Mouse (Mus musculus): ENCODE measurements around the gene Tcam1. TPM values are rescaled to one million over a fixed set of nuclear protein-coding genes. Genes with fewer than 3 reads are reported as not detected.

Gene Tcam1
- polyA plus RNA-seq, 1 experiment from 2014 or later = 0.10 TPM

DNA sequence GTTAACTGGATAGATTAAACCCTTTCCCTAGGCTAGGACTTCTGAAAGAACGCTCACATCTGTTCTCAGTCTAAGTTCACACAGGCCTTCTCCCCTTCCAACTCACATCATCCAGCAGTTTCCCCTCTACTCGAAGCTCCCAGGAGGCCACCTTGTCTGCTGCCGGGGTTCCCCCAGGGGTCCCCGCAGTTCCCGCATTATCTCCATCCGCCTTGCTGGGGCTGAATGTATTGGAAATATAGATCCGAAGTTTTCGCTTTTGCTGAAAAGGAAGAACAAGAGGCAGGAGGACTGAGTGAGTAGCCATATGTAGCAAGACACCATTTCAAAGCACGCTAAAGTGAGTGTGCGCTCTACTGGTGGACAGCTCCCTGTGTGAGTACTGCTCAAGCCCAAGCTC is 10.0 kb upstream of the Tcam1 start:
- H3K9me3 ChIP-seq = no peaks in the 10 kb centered on the region
- H3K27me3 ChIP-seq (replicated peaks) = no peaks in the 10 kb centered on the region
- H3K9ac ChIP-seq = no peak overlapping the region
- ATAC-seq (ENCODE audit: low FRiP score, low read depth) = no peak
- H3K27ac ChIP-seq = no peak overlapping the region
- peaks cover 59% of the 10 kb centered on the region for H3K36me3 ChIP-seq
- H3K4me3 ChIP-seq = no peak overlapping the region
- 93% methylated on average over 10 of the region's 10 CpGs for WGBS
- no peak overlapping the region for H3K4me2 ChIP-seq (replicated peaks)
- peaks cover 39% of the 10 kb centered on the region for H3K4me1 ChIP-seq

DNA sequence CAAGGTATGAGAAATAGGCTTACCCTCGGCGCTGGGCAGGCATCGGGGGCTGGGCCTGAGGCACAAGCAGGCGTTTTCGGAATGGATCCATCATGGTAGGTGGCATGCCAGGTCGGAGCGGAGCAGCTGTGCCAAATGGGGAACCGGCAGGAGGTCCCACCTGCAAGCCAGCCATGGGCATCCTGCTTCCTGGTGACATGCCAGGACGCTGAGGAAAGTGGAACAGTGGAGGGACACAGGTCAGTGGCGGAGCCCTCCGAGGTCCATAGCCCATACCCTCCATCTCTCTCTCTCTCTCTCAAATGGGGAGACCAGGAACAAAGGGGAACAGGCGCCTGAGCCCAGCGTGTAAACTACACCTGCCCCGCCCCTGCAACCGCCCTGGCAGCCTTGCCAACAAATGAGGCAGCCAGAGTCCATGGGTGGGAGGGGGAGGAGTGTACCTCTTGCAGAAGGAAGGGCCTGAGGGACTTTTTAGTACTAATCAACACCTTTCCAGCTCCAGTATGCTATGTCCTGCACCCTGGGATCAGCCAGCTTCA is 9.1 kb upstream of the Tcam1 start:
- Histone ChIP-seq H3K4me2 (replicated peaks) (peak overlapping the region; percentile 45), H3K27ac (0 out of 2 replicates have a peak overlapping the region, but pooled peaks have one; percentile 69), H3K4me3 (no peak overlapping the region), H3K27me3 (replicated peaks) (no peaks in the 10 kb centered on the region), H3K4me1 (peaks cover 43% of the 10 kb centered on the region), H3K9me3 (no peaks in the 10 kb centered on the region), H3K36me3 (peaks cover 50% of the 10 kb centered on the region), H3K9ac (no peak overlapping the region)
- no peak for ATAC-seq (ENCODE audit: low FRiP score, low read depth)
- 72% methylated on average over 15 of the region's 15 CpGs for WGBS

DNA sequence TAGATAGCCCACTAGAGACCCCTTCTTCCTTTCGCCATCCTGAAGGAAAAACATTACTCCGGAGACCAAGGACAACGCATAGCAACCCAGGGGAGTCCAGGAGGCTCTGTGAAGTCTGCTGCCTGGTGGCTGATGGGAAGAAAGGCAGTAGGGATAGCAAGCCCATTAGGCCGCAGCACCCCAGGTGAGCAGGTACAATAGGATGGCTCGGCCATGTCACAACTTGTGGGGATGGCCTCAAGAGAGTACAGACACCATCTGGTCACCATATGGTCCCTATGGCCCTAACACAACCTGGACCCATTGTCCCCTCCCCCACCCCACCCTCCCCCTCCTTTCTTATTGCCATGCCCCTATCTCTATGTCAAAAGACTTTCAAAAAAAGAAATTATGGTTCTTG is 8.6 kb upstream of the Tcam1 start:
- Histone ChIP-seq H3K4me3 (no peak overlapping the region), H3K27me3 (replicated peaks) (no peaks in the 10 kb centered on the region), H3K36me3 (peaks cover 45% of the 10 kb centered on the region), H3K27ac (peak overlapping the region; percentile 69), H3K4me2 (replicated peaks) (peak overlapping the region; percentile 45), H3K9me3 (no peaks in the 10 kb centered on the region), H3K4me1 (peaks cover 43% of the 10 kb centered on the region), H3K9ac (0 out of 2 replicates have a peak overlapping the region, but pooled peaks have one; percentile 38)
- WGBS = 53% methylated on average over 5 of the region's 5 CpGs
- ATAC-seq (ENCODE audit: low FRiP score, low read depth) = no peak

DNA sequence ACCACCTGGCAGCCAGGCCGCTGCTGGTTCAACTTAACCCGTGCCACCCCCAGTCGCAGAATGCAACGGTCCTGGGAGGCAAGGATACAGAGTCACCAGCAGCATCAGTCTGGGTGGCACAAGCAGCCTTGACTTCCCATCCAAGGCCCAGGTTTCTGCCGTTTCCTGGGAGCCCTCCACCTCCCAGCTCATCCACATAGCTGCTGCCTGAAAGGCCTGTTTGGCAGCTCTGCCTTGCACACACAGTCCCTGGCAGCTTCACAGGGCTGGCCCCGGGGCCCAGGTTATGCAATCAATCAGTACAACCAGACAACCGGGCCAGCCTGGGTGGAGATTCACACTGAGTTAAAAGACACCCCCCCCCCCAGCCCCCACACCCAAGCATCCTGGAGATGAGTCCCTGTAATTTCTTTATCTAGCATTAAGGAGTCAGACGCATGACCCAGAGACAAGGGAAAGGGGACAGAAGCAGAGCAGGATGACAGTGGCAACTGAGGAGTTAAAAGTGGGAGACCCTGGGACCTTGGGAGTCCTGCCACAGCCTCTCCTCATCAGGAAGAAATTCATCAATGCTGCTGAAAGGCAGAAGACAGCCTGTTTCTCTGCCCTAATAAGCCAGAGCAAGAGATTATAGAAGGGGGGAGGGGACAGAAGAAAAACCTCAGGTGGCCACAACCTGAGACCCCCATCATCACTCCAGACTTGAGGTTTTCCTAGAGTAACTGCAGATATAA is 8.0 kb upstream of the Tcam1 start:
- Histone ChIP-seq H3K27me3 (replicated peaks) (no peaks in the 10 kb centered on the region), H3K4me3 (no peak overlapping the region), H3K9me3 (no peaks in the 10 kb centered on the region), H3K36me3 (peaks cover 38% of the 10 kb centered on the region), H3K9ac (peak overlapping the region; percentile 38), H3K27ac (peak overlapping the region; percentile 69), H3K4me1 (peaks cover 46% of the 10 kb centered on the region), H3K4me2 (replicated peaks) (peak overlapping the region; percentile 45)
- 34% methylated on average over 8 of the region's 8 CpGs for WGBS
- no peak for ATAC-seq (ENCODE audit: low FRiP score, low read depth)

DNA sequence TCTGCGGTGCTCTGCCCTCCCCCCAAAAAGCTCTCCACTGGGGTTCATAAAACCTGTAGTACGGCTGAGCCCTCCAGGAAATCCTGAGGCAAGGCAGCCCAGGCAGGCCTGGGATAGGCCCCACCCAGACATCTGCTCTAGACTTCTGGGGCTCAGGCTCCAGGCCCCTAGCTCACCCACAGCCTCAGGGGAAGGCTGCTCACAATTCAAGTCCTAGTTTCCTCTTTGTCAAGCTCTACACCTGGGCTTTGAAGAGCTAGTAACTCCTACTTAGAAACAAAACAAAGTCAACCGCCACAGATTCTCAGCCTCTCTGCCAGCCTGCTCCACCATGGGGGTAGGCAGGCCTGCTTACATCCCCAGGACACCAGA is 7.4 kb upstream of the Tcam1 start:
- peak overlapping the region; percentile 45 for H3K4me2 ChIP-seq (replicated peaks)
- H3K4me1 ChIP-seq = peaks cover 46% of the 10 kb centered on the region
- no peaks in the 10 kb centered on the region for H3K27me3 ChIP-seq (replicated peaks)
- no peak for ATAC-seq (ENCODE audit: low FRiP score, low read depth)
- H3K4me3 ChIP-seq = no peak overlapping the region
- peak overlapping the region; percentile 69 for H3K27ac ChIP-seq
- H3K9me3 ChIP-seq = no peaks in the 10 kb centered on the region
- H3K9ac ChIP-seq = peak overlapping the region; percentile 38; the same call in 1 of the 2 replicates
- WGBS = 39% methylated on average over 3 of the region's 3 CpGs
- H3K36me3 ChIP-seq = peaks cover 33% of the 10 kb centered on the region

DNA sequence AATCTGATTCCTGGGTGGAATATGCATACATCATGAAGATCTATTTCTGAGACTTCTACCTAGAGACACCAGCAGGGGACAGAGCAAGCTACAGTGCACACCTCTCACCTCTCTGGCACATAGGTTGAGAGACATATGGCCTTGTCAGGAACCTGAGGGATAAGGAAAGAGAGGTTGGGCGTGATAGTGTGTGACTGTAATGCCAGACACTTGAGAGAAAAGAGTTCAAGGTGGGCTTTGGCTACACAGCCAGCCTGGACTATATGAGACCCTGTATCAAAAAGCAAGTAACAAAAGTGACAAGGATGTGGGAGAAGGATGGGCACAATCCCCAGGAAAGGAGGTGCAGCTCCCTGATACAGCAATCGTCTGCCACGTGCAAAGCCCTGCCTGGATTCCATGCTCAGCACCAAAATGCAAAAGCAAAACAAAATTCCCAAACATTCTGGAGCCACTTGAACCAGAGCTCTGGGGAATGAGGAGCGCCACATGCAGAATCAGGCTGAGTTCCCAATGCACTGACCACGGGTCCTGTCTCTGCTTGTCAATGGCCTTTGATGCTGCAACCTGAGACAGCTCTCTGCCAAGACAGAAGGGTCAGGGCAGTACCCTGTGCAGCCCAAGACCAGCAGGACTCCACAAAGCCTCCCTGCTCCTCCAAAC is 5.2 kb upstream of the Tcam1 start:
- peaks cover 46% of the 10 kb centered on the region for H3K4me1 ChIP-seq
- H3K9me3 ChIP-seq = no peaks in the 10 kb centered on the region
- peak overlapping the region; percentile 94 for H3K4me3 ChIP-seq
- peak overlapping the region; percentile 85 for H3K4me2 ChIP-seq (replicated peaks)
- peaks cover 11% of the 10 kb centered on the region for H3K36me3 ChIP-seq
- H3K27me3 ChIP-seq (replicated peaks) = no peaks in the 10 kb centered on the region
- no peak overlapping the region; the same call in 1 of the 2 replicates for H3K27ac ChIP-seq
- peak overlapping the region; percentile 95 for H3K9ac ChIP-seq
- ATAC-seq (ENCODE audit: low FRiP score, low read depth) = no peak
- 52% methylated on average over 5 of the region's 5 CpGs for WGBS

DNA sequence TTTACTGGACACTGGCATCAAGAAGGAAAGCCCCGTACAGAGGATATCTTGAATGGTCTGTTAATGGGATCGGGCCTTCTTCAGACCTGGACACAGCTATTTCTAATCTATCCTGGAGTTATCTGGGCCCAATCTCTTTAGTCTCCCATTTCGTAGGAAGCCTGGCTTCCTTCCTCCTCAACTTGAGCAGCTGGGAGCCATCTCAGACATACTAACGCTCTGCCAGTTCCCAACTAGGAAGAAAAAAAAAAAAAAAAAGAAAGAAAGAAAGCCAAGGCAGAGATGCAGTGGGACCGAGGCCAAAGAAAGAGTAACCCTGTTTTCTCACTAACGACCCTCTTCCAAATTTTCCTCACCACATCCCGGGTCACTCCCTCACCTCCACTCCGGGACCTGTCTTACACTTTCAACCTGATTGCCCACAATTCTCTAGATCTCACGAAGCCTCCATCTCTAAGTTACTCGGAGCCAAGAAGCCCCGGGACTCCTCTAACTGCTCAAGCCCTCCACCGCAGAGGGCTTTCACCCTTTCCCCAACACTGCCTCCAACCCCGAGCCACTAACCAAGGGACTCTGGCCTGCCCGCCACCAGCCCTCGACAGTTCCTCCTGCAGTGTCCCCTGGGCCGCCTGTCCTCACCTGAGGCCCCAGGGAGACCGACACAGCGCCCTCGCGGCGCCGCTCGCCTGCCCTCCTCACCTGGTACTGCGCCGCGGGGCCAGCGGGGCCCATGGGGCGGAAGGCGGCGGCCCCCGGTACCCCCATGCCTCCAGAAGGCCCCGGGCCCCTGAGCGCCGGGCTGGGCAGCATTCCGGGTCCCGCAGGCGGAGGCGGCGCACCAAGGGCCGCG is 4.5 kb upstream of the Tcam1 start:
- H3K9ac ChIP-seq = peak overlapping the region; percentile 95
- H3K4me2 ChIP-seq (replicated peaks) = peak overlapping the region; percentile 85
- peak overlapping the region; percentile 72 for H3K27ac ChIP-seq
- no peaks in the 10 kb centered on the region for H3K9me3 ChIP-seq
- no peaks in the 10 kb centered on the region for H3K27me3 ChIP-seq (replicated peaks)
- peak overlapping the region; percentile 94 for H3K4me3 ChIP-seq
- H3K36me3 ChIP-seq = peaks cover 3% of the 10 kb centered on the region
- peaks cover 44% of the 10 kb centered on the region for H3K4me1 ChIP-seq
- 2% methylated on average over 41 of the region's 41 CpGs for WGBS
- ATAC-seq (ENCODE audit: low FRiP score, low read depth) = peak; percentile 33

DNA sequence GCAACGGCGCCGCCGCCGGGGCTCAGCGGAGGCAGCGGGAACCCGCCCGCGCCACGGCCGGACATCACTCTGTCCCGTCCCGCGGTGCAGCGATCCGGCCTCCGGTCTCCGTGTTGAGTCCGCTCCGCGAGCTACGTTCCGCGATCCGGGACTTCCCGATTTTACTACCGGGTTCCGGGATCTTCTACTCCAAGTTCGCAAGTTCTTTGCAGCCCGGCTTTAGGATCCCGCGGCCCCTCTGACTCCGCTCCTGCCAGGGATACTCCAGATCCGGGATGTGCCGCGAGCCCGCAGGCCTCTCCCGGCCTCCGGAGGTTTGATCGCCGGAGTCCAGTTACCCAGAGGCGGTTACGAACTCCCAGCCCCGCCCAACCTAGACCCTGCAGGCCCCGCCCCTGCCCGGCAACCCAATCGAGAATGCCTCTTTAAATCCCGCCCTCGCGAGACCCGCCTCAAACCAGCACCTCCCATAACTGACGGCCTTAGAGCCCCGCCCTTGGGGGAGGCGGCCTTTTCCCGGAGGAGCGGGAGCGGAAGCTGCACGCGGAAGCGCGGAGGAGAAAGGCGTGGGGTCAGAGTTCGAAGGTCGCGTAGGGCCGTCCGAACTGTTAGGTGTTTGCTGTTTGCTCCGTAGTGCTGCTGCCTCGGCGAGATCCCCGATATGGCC is 3.7 kb upstream of the Tcam1 start, which contains the start of gene Smarcd2:
Gene Smarcd2, minus strand, starts transcription at position 329 of the 667 bp plus-strand sequence.
- WGBS = under 1% methylated on average over 72 of the region's 72 CpGs

DNA sequence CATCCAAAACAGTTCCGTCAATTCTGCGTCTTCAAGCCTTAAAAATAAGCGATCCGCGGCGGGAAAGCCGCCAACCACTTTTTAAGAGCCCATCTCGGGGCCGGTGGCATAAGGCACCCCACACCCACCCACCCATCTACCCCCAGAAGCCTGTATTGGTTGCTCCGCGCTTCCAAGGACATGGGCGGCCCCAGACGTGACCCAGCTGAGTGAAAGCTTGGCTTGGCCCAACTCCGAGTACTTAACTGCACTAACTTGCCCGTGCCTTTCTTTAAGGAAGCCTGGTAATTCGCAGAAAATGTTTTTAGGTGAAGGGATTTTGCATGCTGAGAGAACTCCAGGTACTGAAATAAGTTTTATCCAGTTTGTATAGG is 3.2 kb upstream of the Tcam1 start:
- ATAC-seq (ENCODE audit: low FRiP score, low read depth) = peak; percentile 38; the same call in 1 of the 2 replicates
- Histone ChIP-seq H3K9me3 (no peaks in the 10 kb centered on the region), H3K4me1 (peaks cover 32% of the 10 kb centered on the region), H3K9ac (peak overlapping the region; percentile 95), H3K27ac (no peak overlapping the region), H3K36me3 (no peaks in the 10 kb centered on the region), H3K4me2 (replicated peaks) (peak overlapping the region; percentile 85), H3K4me3 (peak overlapping the region; percentile 94), H3K27me3 (replicated peaks) (0 out of 2 replicates have a peak, but pooled peaks cover 2% of the 10 kb centered on the region)
- 20% methylated on average over 16 of the region's 16 CpGs for WGBS

More for the DNA sequence above, 3.7 kb upstream of the Tcam1 start, which contains the start of gene Smarcd2:
- peaks cover 37% of the 10 kb centered on the region for H3K4me1 ChIP-seq
- no peaks in the 10 kb centered on the region for H3K9me3 ChIP-seq
- H3K36me3 ChIP-seq = no peaks in the 10 kb centered on the region
- H3K9ac ChIP-seq = peak within 1 kb of the TSS; percentile 95
- H3K4me2 ChIP-seq (replicated peaks) = peak within 1 kb of the TSS; percentile 85
- H3K27ac ChIP-seq = peak within 1 kb of the TSS; percentile 72
- ATAC-seq (ENCODE audit: low FRiP score, low read depth) = peak; percentile 91
- peak within 1 kb of the TSS; percentile 94 for H3K4me3 ChIP-seq
- no peaks in the 10 kb centered on the region for H3K27me3 ChIP-seq (replicated peaks)

DNA sequence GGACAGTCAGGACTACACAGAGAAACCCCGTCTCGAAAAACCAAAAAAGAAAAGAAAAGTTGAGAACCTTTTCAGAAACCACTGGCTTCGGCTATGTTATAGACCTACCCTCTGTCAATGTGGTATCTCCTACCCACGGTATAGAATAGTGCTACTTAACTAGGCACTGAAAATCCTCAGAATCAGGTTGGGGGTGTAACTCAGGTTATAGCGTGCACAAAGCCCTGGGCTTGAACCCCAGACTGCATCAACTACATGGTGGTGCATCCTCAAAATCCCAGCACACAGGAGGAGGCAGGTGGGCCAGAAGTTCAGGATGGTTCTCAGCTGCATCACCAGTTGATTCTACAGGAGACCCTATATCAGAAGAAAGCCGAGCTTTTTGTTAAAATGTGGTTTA is 2.7 kb upstream of the Tcam1 start:
- Histone ChIP-seq H3K27me3 (replicated peaks) (0 out of 2 replicates have a peak, but pooled peaks cover 2% of the 10 kb centered on the region), H3K9me3 (no peaks in the 10 kb centered on the region), H3K4me2 (replicated peaks) (peak overlapping the region; percentile 85; the same call in 1 of the 2 replicates), H3K4me1 (peaks cover 26% of the 10 kb centered on the region), H3K9ac (no peak overlapping the region), H3K4me3 (no peak overlapping the region), H3K36me3 (no peaks in the 10 kb centered on the region), H3K27ac (no peak overlapping the region)
- ATAC-seq (ENCODE audit: low FRiP score, low read depth) = no peak
- 95% methylated on average over 6 of the region's 6 CpGs for WGBS

DNA sequence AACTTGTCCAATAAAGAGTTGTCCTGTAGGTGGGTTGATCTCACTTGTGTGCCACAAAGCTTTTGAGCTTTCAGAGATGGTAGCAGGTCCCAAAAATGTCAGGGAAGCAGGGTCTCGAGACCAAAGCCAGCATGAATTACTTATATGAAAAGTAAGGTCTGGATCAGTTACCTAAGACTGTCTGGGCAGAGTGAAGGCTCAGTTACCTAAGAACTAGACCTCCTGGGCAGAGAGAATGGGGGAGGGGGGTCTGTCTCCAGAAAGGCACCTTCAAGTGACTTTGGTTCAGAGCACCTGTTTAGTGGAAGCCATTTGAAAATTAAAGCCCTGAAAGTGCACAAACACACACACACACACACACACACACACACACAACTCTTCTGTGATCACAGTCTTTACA is 2.1 kb upstream of the Tcam1 start:
- WGBS = 93% methylated on average over 1 of the region's 1 CpGs
- Histone ChIP-seq H3K9me3 (no peaks in the 10 kb centered on the region), H3K4me2 (replicated peaks) (no peak overlapping the region), H3K27me3 (replicated peaks) (0 out of 2 replicates have a peak, but pooled peaks cover 2% of the 10 kb centered on the region), H3K4me1 (peaks cover 21% of the 10 kb centered on the region), H3K36me3 (no peaks in the 10 kb centered on the region), H3K9ac (no peak overlapping the region), H3K4me3 (no peak overlapping the region), H3K27ac (no peak overlapping the region)
- no peak for ATAC-seq (ENCODE audit: low FRiP score, low read depth)

All from neural tube, embryonic 12.5 days (tissue).